Mouse (Mus musculus): ENCODE results near the gene Grap.

Grap gene

DNA sequence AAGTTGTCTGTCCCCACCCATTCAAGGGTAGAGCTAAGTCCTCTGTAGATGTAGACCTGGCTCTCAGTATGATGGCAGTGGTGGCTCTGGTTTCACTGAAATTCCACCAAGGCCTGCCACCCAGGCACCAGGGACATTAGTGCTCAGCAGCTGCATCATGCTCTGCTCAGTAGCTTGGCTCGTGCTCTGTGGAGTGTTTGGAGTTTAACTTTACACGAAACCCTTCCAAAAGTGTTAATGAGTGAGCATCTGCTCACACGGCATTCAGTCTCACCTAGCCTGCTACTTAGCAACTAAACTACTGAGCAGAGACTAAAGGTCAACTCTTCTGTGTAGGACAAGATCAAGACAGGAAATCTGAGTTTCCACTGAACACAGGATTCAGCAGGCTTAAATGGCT, 67.6 kb downstream of the Grap start, which contains the start of gene Slc5a10:
Gene Slc5a10 (minus strand): TSS at position 191 of the 400 bp plus-strand sequence.
- DNase-seq (ENCODE audit: low read depth, low spot score) = no peak

DNA sequence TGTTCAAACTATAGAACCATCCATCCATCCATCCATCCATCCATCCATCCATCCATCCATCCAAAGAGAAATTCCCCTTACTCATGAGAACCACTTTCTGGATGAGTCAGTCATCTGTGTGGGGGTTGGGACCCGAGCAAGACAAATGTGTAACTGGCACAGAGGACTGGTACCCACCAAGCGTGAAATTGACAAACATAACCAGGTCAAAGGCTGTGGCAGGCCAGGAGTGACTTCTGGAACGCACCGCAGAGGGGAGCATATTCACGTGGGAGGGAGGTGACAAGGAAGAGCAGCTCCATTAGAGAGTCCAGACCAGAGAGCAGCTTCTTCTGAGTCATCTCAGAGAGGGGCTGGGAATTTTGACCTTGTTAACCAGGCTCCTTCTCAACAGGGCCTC, 69.0 kb downstream of the Grap start:
- no peak for DNase-seq (ENCODE audit: low read depth, low spot score)

Data from c-Kit-negative CD71-positive TER-119-positive erythroid progenitor cells, embryonic 14.5 days (primary cell).